Mouse (Mus musculus) heart, adult 11 months (tissue): Measurements from ENCODE around the gene Heatr4.
"Not testable (repeated sequence)": the region's sequence is repeated elsewhere in the genome, so short reads cannot be mapped to it uniquely, and the experiment has no call there.

Experiments used
- DNase-seq: peaks from one replicate; pipeline ENCODE4 v3.0.0; 2022

Heatr4 gene

DNA sequence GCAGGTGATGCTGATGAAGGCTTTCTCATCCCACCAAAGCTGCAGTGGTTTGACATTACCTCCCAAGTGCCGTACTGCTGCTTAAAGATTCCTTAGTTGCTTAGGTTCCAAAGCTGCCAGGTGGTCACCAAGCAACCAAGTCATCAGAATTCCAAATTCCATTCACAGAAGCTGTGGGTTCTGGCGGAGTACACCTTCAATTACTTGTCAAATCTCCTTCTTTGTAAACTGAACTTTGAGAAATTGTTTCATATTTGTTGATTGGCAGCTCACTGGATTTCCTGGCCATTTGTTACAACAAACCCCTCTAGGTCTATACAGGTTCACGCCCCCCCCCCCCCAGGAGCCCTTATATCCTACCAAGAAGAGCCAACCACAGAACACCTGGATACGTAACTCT is at the start of gene Heatr4:
TSS of gene Heatr4 (minus strand) at position 101 of the 400 bp plus-strand sequence.
- DNase-seq = no peak

DNA sequence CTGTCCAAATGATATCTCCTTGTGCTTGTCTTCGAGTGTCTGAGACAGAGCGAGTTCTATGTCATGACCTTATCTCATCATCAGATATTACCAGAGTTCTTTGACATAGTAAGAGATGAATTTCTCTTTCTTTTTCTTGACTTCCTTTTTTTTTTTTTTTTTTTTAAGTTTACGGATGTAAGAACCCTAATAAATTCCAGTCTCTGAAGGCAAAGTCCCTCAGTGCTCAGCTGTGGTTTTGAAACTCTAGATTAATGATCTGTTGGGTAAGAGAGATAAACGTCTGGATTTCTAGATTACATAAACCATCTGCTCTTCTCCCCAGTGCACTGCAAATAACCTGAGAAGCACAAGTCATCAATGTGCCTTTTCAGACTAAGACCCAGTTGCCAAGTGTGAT is 49.5 kb upstream of the Heatr4 start:
- DNase-seq = no peak

DNA sequence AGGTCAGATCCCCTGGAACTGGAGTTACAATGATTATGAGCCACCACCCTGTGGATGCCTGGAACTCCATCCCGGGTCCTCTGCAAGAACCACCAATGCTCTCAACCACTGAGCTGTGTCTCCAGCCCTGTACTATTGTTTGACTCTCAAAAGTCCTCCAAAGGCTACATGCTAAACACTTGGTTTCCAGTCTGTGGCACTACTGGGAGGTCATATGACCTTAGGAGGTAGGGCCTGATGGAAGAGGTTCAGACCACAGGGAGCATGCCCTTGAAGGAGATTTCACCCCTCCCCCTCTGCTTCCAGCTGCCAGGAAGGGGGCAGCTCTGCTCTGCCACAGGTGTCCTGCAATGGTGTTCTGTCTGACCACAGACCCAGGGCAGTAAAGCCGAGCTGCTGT is 48.6 kb upstream of the Heatr4 start:
- DNase-seq = not testable (repeated sequence)

DNA sequence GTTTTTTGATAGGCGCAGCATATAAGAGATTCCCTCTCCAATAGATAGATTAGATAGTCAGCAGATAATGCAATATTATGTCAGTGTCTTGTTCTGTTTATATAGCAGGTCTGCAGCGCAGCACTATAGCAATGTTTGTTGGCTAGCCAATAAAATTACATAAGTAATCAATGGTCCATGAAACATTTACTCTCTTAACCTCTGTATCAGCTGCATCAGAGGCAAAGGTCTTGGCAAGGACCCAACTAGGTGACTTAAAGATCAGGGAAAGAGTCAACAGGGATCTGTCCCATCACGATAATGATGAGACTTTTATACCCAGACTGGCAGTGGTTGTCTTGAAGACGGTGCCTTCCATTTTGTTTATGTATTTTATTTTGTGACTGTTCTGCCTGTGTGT is 48.2 kb upstream of the Heatr4 start:
- no peak for DNase-seq

DNA sequence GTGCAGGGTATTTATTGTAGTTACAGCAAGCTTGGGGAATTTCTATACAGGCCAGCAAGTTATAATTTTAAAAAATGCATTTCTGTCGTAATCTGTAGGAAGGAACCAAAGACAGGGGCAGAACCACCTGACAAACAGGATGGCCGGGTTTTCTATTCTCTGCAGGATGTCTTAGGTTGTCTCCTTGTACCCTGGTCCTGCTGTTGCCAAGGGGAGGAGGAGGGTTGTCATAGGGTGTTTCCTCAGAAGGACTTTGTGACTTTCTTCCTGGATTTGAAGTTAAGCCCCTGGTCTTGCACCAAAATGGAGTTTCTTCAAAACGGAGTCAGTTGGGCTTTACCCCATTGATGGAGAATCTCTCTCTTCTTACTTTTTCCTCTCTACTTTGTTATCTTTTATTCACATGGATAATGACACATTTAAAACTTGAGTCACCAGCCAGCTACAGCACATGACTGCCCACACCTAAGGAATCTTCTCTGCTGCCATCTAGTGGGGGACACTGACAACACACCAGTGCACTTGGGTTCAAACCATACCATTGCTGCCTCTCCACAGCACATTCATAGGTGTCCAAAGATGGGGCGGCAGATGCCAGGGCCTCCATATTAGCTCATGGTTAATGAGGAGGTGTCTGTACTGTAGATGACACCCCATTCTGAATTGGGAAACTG is 46.1 kb upstream of the Heatr4 start:
- DNase-seq = peak; percentile 95

DNA sequence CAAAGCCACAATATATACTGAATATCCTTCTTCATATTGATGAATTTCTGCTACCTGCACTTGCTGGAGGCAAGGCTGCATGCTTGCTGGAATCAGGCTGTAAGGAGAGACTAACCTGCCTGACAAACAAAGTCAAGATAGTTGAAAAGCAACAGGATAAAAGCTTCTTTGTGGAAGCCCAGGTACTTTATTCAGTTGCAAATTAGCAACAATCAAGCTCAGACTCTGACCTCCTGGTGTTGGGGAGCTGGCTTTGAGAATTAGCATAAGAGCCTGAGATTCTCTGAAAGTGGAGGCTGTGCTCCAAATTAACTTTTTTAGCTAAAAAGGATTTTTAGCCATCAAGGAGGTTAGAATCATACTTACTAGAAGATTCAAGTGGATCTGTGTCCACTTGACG is 44.4 kb upstream of the Heatr4 start:
- DNase-seq = not testable (repeated sequence)

DNA sequence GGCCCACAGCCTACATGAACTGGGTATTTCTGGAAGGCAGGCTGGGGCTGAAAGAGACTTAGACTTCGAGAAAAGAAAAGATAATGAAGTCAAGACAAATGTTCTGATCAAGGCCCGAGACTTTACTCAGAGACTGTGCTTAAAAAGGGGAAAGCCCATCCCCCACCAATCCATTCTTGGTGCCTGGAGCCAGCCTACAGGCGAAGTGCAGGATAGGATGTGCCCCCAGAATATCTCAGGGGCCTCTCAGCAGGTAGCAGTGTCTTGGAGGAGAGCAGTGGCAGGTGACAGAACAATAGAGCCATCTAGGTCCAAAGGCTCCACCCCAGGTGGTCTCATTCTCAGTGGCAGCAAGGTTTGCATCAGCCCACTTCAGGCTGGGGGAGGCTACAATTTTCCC is 43.7 kb upstream of the Heatr4 start:
- DNase-seq = not testable (repeated sequence)

DNA sequence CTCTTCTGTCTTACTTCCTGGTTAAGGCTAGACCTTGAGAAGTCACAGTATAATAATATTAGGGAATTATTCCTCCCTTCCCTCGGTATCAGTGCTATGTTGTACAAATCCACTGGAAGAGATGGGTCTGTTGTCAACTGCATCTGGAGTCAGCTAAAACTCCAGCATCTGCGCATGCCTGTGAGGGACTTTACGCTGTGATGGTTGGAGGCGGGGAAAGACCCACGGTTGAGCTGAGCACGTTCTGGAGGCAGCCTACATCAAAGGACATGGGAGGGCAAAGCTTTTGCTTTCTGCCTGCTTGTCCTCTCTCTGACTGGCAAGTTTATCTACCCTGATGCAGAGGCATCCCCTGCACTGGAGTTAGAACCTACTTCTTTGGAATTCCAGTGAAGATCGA is 41.2 kb upstream of the Heatr4 start:
- no peak for DNase-seq

DNA sequence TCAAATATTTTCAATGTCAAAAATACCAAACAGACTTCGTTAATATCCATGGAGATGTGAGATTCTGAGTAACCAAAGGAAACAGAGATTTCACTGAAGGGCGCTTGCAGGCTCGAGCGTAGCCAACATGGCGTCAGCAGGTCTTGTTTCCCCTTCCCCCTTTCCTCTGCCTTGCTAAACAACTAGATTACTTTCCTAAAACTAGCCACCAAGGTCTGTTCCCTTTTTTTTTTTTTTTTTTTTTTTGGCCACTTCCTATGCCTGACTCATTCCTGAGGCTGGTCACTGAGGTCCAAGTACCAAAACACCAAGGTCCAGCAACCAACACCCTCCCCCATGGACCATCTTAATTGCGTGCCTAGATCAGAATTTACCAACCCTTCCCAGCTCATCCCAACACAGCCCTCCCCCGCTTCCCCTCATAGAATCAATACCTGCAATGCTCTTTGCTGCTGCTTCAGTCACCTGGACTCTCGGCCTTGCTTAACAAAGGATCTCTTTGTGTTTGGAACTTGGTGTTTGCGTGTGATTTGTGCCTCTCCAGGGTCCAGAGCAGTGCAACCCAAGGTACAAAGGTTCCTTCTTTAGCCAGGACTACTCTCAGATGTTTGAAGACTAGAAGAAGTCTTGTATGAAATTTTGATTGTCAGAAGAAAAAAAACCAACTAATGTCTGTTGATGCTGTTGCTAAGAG is 38.5 kb upstream of the Heatr4 start:
- DNase-seq = no peak

DNA sequence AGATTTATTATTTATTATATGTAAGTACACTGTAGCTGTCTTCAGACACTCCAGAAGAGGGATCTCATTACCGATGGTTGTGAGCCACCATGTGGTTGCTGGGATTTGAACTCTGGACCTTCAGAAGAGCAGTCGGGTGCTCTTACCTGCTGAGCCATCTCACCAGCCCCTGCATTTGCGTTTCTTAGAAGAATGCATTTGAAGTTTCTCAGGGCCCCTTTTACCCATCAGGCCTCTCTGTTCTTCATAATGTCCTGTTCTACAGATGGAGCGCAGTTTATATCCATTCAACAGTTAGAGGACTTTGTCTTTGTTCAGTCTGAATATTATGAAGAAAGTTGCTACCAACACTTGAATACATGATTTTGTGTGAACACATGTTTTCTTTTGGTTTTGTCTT is 37.6 kb upstream of the Heatr4 start:
- DNase-seq = not testable (repeated sequence)

DNA sequence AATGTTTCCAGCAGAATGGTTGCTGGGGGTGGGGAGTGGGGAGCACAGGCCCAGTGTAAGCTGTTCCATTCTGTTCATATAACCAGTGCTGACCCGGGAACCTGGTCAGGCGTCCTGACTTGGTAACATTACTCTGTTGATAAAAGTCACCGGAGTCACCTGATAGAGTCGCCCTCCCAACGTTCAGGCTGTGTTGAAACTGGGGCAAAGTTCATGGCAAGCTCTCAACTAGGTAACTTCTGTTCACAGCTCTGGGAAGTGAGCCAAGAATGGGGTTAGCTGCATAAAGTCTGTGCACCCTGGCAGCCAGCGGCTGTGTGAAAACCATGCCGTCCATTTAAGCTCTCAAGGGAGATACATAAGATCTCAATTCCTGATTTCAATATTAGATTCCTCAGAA is 35.9 kb upstream of the Heatr4 start:
- DNase-seq = peak; percentile 97

DNA sequence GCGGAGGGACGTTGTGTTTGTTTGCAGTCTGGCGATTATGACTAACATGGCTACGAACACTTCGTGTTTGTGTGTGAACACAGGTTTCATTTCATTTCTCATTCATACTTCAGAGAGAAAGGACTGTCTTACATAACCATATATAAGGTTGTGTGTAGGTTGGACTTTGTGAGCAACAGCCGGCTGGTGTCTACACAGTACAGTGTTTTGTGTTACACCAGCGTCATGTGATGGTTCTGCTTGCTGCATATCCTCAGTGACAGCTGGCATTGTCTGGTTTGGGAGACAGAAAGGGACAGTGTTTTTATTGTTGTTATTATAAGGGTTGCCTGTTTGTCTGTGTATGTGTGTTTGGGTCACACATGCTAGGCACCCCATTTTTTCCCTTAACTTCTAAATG is 29.0 kb upstream of the Heatr4 start:
- DNase-seq = no peak

DNA sequence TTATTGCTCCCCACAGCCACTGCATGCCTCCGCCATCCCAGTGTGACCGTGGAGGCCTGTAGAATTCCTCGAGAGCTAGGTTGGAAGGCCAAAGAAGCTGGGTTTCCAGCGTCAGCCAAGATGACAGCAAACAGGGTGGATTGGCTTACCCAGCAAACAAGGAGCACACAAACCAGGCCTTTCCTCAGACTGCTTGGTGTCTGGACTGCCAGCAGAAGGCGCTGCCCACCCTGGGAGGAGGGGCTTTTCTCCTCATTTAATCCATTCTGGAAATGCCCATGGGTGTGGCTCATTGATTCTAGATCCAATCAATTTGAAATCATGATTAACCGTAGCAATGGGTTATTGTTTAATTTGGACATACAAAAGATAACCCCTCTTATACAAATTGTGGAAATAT is 28.5 kb upstream of the Heatr4 start:
- no peak for DNase-seq

DNA sequence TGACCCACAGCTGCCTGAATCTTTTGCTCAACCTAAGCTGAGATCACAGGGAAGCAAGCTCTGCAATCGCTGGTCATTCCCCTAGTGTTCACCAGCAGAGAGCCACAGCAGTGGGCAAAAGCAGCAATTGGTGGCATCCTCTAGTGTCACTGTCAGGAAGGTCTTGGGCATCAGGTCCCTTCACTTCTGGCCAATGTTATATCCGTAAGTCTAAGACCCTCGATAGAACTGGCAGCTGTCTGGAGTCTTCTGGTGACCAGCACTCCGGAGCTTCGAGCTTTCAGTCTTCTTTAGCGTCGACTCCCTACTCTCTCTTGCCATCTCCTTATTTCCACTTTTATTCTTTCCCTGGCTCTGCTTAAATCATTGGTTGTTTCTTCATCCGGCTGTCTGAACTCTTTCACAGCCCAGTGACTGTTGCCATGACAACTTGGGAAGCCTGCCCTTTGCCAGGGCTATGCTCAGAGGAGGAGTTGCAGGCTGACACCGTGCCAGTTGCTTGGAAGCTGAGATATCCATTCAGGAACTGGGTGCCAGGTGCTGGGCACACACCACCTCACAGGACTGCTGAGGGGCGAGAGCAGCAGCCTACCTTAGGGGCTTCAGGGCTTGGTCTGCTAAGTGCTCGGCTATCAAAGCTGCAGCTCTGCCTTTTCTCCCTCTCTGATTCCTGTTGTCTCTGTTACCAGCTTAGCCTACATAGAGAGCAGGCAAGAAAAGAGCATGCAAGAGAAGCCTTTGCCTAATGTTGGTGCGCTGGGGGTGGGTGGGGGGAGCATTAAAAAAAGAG is 26.8 kb upstream of the Heatr4 start:
- peak; percentile 96 for DNase-seq

DNA sequence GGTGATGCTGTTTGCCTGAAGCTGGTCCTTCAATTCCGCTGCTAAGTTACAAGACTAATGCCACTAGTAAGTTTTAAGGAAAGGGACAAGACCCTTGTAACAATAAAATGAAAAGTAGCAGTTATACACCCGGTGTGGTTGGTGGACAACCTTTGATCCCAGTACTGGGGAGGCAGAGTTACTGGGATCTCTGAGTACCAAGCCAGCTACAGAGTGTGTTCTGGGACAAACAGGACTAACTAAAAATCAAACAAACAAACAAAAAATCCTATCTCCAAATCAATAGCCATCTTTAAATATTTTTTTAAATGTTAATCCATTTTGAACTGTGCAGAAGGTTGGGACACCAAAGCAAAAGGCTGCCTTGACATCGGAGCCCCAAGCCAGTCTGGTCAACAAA is 25.5 kb upstream of the Heatr4 start:
- no peak for DNase-seq

DNA sequence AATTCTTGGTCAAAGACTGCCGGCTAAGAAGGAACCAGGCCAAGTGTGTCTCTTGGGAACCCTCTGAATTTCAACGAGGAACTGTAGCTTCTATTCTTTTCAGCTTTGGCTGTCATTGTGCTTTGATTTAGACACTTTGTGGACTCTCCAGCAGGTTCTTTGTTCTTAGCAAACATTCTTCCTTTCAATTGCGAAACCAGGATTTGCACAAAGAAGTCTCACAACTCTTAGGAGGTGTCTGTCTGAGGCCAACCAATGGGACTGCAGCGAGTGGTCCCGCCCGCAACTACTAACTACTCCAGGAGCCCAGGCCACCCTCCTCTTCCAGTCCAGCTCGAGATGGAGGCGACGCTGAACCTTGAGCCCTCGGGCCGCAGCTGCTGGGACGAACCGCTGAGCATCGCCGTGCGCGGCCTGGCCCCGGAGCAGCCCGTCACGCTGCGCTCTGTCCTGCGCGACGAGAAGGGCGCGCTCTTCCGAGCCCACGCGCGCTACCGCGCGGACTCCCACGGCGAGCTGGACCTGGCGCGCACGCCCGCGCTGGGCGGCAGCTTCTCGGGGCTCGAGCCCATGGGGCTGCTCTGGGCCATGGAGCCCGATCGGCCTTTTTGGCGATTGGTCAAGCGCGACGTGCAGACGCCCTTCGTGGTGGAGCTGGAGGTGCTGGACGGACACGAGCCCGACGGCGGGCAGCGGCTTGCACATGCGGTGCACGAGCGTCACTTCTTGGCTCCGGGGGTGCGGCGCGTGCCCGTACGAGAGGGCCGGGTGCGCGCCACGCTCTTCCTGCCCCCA is 24.7 kb upstream of the Heatr4 start, which contains the start of gene Acot1:
TSS of gene Acot1 (plus strand) at position 320 of the 795 bp plus-strand sequence.
- DNase-seq = peak; percentile 99

DNA sequence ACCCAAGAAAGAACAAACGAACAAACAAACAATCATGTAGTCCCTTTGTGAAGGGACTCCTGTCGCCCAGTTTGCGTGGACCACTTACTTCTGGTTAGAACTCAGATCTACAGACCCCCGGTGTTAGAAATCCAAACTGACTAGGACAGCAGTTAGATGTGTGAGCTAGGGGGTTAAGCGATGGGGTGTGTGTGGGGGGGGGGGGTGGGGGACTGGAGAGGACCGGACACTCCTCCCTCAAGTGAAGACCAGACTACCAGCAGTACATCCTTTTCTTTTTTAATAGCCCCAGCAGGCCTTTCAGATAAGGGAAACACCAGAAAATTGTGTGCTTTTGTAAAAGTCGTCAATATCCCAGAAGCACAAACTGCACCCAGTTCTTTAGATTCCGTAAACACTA is 24.1 kb upstream of the Heatr4 start:
- no peak for DNase-seq

DNA sequence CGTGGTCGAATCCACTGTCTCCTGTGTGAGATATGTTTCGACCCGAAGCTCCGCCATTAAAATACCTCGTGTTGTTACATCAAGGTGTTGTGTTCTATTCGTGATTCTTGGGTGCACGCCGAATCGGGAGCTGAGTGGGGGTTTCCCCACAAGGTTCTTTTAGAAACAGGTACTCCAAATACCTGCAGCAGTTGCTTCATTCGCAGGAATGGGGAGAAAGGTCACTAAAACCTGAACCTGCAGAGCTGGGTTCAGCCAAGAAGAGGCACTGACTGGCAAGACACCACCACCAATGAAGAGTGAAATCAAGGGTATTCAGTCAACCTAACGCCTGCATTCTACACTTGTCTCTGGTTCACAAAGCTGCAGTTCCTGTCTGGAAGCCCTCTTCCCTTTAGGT is 23.6 kb upstream of the Heatr4 start:
- no peak for DNase-seq

DNA sequence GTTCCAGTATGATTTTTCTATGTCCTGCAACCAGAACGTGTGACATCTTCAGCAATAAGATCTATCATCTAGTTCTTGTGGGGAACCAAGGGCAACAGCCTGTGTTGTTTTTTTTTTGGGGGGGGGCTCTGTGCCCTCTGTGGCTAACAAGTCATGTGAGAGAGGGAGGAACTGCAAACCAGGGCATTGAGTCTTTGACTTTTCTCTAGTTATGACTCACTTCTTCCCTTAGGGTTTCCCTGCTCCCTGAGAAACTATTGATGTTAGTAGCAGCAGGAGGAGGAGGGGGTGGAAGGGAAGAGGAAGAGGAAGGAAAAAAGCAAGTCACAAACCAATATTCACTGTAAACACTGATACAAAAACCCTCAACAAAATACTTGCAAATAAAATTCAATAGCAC is 19.2 kb upstream of the Heatr4 start:
- DNase-seq = no peak

DNA sequence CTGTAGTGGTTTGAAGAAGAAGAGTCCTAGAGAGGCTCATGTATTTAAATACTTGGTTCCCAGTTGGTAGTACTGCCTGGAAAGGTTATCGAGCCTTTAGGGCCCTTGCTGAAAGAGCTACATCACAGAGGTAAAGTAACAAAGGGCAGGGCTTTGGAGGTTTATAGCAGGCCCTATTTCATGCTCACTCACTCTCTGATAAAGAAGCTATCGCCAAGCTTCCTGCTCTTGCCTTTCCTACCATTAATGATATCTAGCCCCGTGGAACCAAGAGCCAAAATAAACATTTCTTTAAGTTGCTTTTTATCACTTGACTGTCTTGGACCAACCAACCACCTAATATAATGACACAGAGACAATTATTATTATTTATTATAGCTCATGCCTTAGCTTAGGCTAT is 15.8 kb upstream of the Heatr4 start:
- DNase-seq = no peak

DNA sequence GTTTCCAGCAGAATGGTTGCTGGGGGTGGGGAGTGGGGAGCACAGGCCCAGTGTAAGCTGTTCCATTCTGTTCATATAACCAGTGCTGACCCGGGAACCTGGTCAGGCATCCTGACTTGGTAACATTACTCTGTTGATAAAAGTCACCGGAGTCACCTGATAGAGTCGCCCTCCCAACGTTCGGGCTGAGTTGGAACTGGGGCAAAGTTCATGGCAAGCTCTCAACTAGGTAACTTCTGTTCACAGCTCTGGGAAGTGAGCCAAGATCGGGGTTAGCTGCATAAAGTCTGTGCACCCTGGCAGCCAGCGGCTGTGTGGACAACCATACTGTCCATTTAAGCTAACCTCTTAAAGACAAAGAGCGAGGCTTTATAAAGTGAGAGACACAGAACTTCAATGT is 14.6 kb upstream of the Heatr4 start:
- peak; percentile 96 for DNase-seq

DNA sequence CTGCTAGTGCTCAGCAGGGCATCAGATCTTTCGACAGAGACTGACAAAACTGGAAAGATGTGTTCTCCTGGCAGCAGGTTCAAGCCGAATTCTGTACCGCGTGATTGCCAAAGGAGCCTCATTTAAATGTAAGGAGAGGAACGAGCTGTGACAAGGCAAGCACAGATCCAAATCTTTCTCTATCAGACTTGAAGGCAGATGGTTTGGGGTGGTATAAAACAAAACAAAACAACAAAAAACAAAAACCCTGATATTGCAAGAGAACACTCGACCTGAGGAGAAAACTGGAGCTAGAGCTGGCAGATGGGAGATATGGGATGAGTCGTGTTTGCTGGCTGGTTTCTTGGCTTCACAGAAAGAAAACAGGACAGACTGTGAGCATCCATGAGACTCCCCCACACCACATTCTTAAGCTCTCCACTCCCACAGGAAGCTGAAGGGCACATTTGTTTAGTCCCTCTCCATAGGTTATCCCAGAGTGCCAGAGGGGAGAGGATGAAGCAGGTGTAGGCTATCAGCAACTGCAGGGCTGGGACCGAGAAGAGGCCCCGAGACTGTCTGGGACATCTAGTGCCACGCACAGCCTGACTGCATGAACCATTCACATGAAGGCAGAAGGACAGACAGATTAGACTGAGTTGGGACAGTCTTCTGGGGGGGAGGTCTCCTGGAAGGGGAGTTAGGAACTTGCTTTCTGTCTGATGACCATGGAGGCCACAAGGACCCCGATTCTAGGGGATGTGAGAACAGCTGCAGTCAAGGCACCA is 13.9 kb upstream of the Heatr4 start:
- DNase-seq = no peak
